Mouse (Mus musculus): ENCODE results near the gene Runx3.

DNA sequence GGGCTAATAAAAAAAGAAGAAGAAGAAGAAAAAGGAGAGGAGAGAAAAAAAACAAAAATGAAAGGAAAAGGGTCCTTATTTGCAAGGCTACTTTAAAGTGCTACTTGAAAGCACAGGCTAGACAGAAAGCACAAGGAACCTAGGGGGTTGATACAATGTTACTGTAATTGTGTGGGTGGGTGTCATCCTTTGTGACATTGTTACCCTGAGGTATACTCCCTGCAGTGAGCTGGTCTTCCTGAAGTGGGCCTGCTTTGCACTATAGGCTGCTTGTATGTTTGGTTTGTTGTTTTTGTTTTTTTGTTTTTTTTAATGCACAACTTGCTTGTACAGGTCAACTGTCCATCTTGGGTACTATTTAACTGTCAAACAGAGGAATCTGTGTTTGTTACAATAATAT is 57.1 kb downstream of the Runx3 start:
- TF ChIP-seq CTCF (IDR thresholded peaks at IDR 0.05; ENCODE audit: insufficient read depth, low read depth, low read length) = no peak
- no peak for TF ChIP-seq POLR2A (IDR thresholded peaks at IDR 0.05; ENCODE audit: insufficient read depth, low read depth, low read length)

All from olfactory bulb, adult 2 months (tissue).